In the genomic region with DNA sequence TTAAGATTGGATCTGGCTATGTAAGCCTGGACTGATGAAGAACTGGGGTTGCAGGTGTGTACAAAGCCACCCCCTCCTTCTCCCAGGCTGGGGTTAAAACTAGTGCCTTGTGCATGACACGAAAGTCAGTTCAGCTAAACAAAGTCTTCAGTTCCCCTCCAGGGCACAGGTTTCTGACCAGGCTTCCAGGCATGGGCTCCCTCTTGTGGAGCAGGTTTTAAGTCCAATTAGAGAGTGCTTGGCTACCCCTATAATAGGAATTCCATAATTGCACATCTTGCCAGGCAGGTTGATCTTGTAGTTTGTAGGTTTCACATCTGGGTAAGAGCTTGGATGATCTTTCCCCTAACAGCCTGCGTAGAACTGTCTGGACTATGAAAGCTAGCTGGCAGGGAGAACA, we compare ENCODE assay signal across 9 mouse cellular contexts.
DNase-seq lines count a peak whose midpoint lies in the region; ATAC-seq and TF ChIP-seq lines count a peak whose summit lies in the region.
"Had no signal": no experiment of that assay in that cellular context is flagged by ENCODE, and none has a peak within 500 bp of the region (broad histone marks: within the 10 kb centered on the region; RNA-seq: fewer than 3 reads in every experiment).

No protein-coding gene starts in this region.

- WGBS in heart, postnatal 0 days: 64% methylated on average over 2 of the region's 2 CpGs
- WGBS in kidney, embryonic 16.5 days: 54% methylated on average over 2 of the region's 2 CpGs

- intact Hi-C loops in heart, postnatal 25 days (cut with DNase I): loop anchor here (2.0 to 5.0 kb wide), 2 partner anchors 98 to 229 kb away; no protein-coding TSS in a partner anchor

- no peak overlapping the region for H3K4me3 ChIP-seq in heart, postnatal 0 days (ENCODE audit: low read depth, low read length)
- H3K4me3 ChIP-seq in kidney, embryonic 16.5 days (ENCODE audit: low read length): no peak overlapping the region
- H3K4me3 ChIP-seq: erythroblast, embryonic 14.5 days had no signal

- TF ChIP-seq EP300 in heart, postnatal 0 days (IDR thresholded peaks at IDR 0.05; ENCODE audit: low read depth): no peak

- no peak overlapping the region for H3K27ac ChIP-seq in heart, postnatal 0 days (ENCODE audit: low read depth)
- H3K27ac ChIP-seq in kidney, embryonic 16.5 days (ENCODE audit: low read length): no peak overlapping the region

- H3K9me3 ChIP-seq in heart, postnatal 0 days (replicated peaks; ENCODE audit: control insufficient read depth, low read length): no peaks in the 10 kb centered on the region
- H3K9me3 ChIP-seq in kidney, embryonic 16.5 days (ENCODE audit: low read length): no peaks in the 10 kb centered on the region

- 0 out of 2 replicates have a peak, but pooled peaks cover 8% of the 10 kb centered on the region for H3K4me1 ChIP-seq in heart, postnatal 0 days (ENCODE audit: control insufficient read depth, insufficient read depth)
- 0 out of 2 replicates have a peak, but pooled peaks cover 5% of the 10 kb centered on the region for H3K4me1 ChIP-seq in kidney, embryonic 16.5 days (ENCODE audit: insufficient read depth, low read length)

- H3K36me3 ChIP-seq in heart, postnatal 0 days (replicated peaks; ENCODE audit: control insufficient read depth, insufficient read depth, low read length): no peaks in the 10 kb centered on the region
- H3K36me3 ChIP-seq in kidney, embryonic 16.5 days (ENCODE audit: insufficient read depth, low read length): no peaks in the 10 kb centered on the region

- no peak overlapping the region for H3K4me2 ChIP-seq in heart, postnatal 0 days (ENCODE audit: low read depth, low read length)
- H3K4me2 ChIP-seq in kidney, embryonic 16.5 days (replicated peaks; ENCODE audit: low read depth, low read length): no peak overlapping the region

- peak; percentile 30 for DNase-seq in heart, postnatal 0 days (ENCODE audit: low spot score)
- DNase-seq in heart, postnatal 25 days (ENCODE audit: low spot score): no peak
- DNase-seq in urinary bladder, postnatal 25 days (ENCODE audit: low spot score): peak; percentile 12
- DNase-seq in urinary bladder, adult 18-20 months (ENCODE audit: low spot score in 2 of 2): no peak
- DNase-seq in thymus, postnatal 36 days: no peak
- no peak for DNase-seq in T-cell, adult 2 months (ENCODE audit: low spot score)
- DNase-seq in gastrocnemius, postnatal 4 days (ENCODE audit: low spot score in 2 of 2): no peak

- ATAC-seq in heart, postnatal 0 days (ENCODE audit: insufficient read depth, low read depth): no peak; the same call in 1 of the 2 replicates
- ATAC-seq in kidney, embryonic 16.5 days (ENCODE audit: low FRiP score, low TSS enrichment): peak; percentile 35; the same call in 1 of the 2 replicates

- peak; percentile 50 for TF ChIP-seq CTCF in heart, postnatal 0 days (IDR thresholded peaks at IDR 0.05; ENCODE audit: low read depth)

- no peaks in the 10 kb centered on the region for H3K27me3 ChIP-seq in heart, postnatal 0 days (ENCODE audit: control insufficient read depth, insufficient read depth, low read length)
- H3K27me3 ChIP-seq in kidney, embryonic 16.5 days (ENCODE audit: insufficient read depth, low read length): no peaks in the 10 kb centered on the region; the same call in 1 of the 2 replicates

- H3K9ac ChIP-seq in heart, postnatal 0 days (replicated peaks; ENCODE audit: low read depth, low read length): no peak overlapping the region
- H3K9ac ChIP-seq in kidney, embryonic 16.5 days (replicated peaks; ENCODE audit: low read length): no peak overlapping the region

Comparison
In these comparisons a context has a peak if more than half of its experiments do, and no peak if none do; other contexts are left out.
1. DNase-seq: peak in heart, postnatal 0 days (single experiment) and urinary bladder, postnatal 25 days (single experiment); none in heart, postnatal 25 days (single experiment), urinary bladder, adult 18-20 months (0 of 2), thymus, postnatal 36 days (0 of 2), T-cell, adult 2 months (single experiment) and gastrocnemius, postnatal 4 days (0 of 2).